Mouse (Mus musculus) ES-Bruce4 (cell line): ENCODE measurements around the gene Icam5. TPM values are rescaled to one million over a fixed set of nuclear protein-coding genes. Genes with fewer than 3 reads are reported as not detected.

Experiments
- H3K27ac ChIP-seq: 2 replicates; pipeline ENCODE4 v1.5.1; 2012; ENCODE audit warnings: low read length, inconsistent platforms; ENCODE audit not compliant: insufficient read depth
- H3K27me3 ChIP-seq: 2 replicates; pipeline ENCODE4 v1.6.1; 2012; ENCODE audit warnings: mild to moderate bottlenecking, low read length, inconsistent platforms; ENCODE audit not compliant: control insufficient read depth, poor library complexity, insufficient read depth, severe bottlenecking
- H3K36me3 ChIP-seq: 2 replicates; pipeline ENCODE4 v1.6.1; 2012; ENCODE audit warnings: inconsistent platforms, mild to moderate bottlenecking, low read length, moderate library complexity; ENCODE audit not compliant: control insufficient read depth, poor library complexity, insufficient read depth, severe bottlenecking
- H3K4me1 ChIP-seq: one replicate; pipeline ENCODE4 v1.8.1; 2011; ENCODE audit warnings: low read length; ENCODE audit not compliant: control insufficient read depth, insufficient read depth
- H3K4me3 ChIP-seq: 2 replicates; pipeline ENCODE4 v1.5.1; 2011; ENCODE audit warnings: low read depth, mild to moderate bottlenecking, low read length
- H3K9ac ChIP-seq: 2 replicates; pipeline ENCODE4 v1.6.1; 2012; ENCODE audit warnings: low read depth, mild to moderate bottlenecking, inconsistent platforms; ENCODE audit not compliant: poor library complexity, severe bottlenecking
- H3K9me3 ChIP-seq: replicated peaks from 2 replicates; pipeline ENCODE4 v1.6.1; 2012; ENCODE audit warnings: mild to moderate bottlenecking, low read length, inconsistent platforms; ENCODE audit not compliant: control insufficient read depth, poor library complexity, insufficient read depth, severe bottlenecking
- CTCF ChIP-seq: IDR thresholded peaks from one replicate; pipeline ENCODE4 v1.8.1; 2011; ENCODE audit warnings: low read depth, low read length
- EP300 ChIP-seq: IDR thresholded peaks from 2 replicates; pipeline ENCODE4 v1.6.1; 2011; ENCODE audit warnings: low read depth, low read length; ENCODE audit not compliant: insufficient read depth
- POLR2A ChIP-seq: IDR thresholded peaks from one replicate; pipeline ENCODE4 v1.8.1; 2011; ENCODE audit warnings: low read length; ENCODE audit not compliant: insufficient read depth
- polyA plus RNA-seq: library from polyadenylated mRNA; stranded (reverse); fragments of >200 nt; gene quantifications from 2 replicates; pipeline ENCODE4 v1.2.4, GENCODE M21; 2011; ENCODE audit warnings: low read depth; ENCODE audit not compliant: missing spikeins, insufficient read depth, insufficient read length

Icam5 gene
- polyA plus RNA-seq, 1 experiment, result 0.94 TPM

DNA sequence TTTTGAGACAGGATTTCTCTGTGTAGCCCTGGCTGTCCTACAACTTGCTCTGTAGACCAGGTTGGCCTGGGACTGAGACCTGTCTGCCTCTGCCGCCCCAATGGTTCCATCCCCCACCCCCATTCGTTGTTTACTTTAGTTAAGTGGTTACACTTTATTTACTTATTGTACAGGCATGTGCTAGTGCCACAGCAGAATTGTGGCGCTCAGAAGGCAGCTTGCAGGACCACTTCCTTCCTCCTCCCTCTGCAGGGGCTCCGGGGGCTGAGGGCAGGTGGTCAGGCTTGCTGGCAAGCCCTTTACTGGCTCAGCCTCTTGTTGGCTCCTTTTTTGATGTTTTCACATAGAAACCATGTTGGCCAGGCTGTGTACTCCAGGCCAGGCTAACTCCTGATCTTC is 14.7 kb upstream of the Icam5 start:
- H3K4me1 ChIP-seq, result peaks cover 3% of the 10 kb centered on the region
- TF ChIP-seq CTCF, result no peak
- no peak for TF ChIP-seq EP300
- no peak for TF ChIP-seq POLR2A
- peak overlapping the region; percentile 83 for H3K4me3 ChIP-seq
- H3K9ac ChIP-seq, result peak overlapping the region; percentile 31; the same call in 1 of the 2 replicates
- H3K27me3 ChIP-seq, result no peaks in the 10 kb centered on the region
- H3K36me3 ChIP-seq, result peaks cover 16% of the 10 kb centered on the region
- H3K9me3 ChIP-seq, result no peaks in the 10 kb centered on the region
- no peak overlapping the region for H3K27ac ChIP-seq

DNA sequence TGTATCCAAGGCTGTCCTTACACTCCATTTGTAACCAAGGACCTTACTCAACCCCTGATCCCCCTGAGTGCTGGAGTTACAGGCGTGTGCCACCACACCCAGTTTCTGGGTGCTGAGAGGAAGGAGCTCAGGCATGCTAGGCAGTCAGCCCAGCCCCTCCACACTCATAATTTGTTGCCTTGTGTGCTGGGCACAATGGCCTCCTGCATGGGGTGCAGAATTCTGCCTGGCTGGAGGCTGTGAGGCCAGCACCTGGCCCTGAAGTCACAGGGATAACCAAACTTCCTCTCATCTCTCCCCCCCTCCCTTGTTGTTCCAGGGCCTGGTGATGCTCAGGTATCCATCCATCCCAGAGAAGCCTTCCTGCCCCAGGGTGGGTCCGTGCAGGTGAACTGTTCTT is 13.3 kb upstream of the Icam5 start:
- Histone ChIP-seq H3K27me3 (no peaks in the 10 kb centered on the region), H3K36me3 (peaks cover 16% of the 10 kb centered on the region), H3K27ac (no peak overlapping the region)

DNA sequence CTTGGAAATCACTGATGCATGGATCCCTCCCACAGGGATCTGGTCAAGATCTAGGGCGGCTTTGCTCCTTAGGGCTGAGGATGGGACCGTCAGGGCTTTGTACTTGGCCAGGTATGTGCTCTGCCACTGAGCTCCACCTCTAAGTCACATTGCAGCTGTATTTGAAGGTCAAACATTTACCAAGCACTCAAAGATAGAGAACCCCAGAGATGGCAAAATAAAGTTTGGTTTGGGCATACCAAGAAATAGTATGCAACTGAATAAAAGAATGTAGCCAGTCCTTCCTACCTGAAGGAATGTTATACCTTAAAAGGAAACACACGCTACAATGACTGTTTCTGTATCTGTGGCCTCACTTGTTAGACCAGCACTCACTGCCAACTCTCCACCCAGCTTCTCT is 10.5 kb upstream of the Icam5 start:
- Histone ChIP-seq H3K9ac (no peak overlapping the region), H3K27me3 (no peaks in the 10 kb centered on the region), H3K27ac (no peak overlapping the region), H3K4me3 (no peak overlapping the region), H3K36me3 (peaks cover 19% of the 10 kb centered on the region), H3K9me3 (no peaks in the 10 kb centered on the region), H3K4me1 (peaks cover 6% of the 10 kb centered on the region)
- TF ChIP-seq CTCF, result no peak
- TF ChIP-seq EP300, result no peak
- TF ChIP-seq POLR2A, result no peak

More for the DNA sequence above, 13.3 kb upstream of the Icam5 start:
- Histone ChIP-seq H3K9ac (no peak overlapping the region), H3K4me1 (peaks cover 3% of the 10 kb centered on the region), H3K4me3 (no peak overlapping the region), H3K9me3 (no peaks in the 10 kb centered on the region)
- TF ChIP-seq EP300 (no peak), CTCF (no peak), POLR2A (no peak)

DNA sequence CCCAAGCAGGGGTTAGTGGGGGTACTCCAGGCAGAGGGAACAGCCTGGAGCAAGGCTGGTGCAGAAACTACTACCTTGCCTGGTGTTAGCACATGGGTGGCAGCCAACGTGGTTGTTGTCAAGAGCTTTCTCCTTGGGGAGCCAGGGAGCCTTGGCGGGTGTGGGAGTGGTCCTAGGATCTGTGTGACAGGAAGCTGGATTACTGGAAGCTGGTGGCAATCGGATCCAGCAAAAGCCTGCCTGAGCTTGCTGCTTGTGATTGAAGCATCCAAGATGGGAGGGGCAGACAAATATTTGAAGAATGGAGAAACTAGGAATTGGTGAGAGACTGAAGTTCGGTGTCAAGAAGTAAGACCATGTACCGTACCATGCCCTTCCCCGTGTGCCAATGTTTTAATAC is 9.6 kb upstream of the Icam5 start:
- no peak overlapping the region for H3K9ac ChIP-seq
- no peak overlapping the region for H3K4me3 ChIP-seq
- peaks cover 19% of the 10 kb centered on the region for H3K36me3 ChIP-seq
- TF ChIP-seq POLR2A, result no peak
- no peak for TF ChIP-seq CTCF
- H3K27ac ChIP-seq, result no peak overlapping the region
- no peaks in the 10 kb centered on the region for H3K9me3 ChIP-seq
- peaks cover 9% of the 10 kb centered on the region for H3K4me1 ChIP-seq
- no peaks in the 10 kb centered on the region for H3K27me3 ChIP-seq

DNA sequence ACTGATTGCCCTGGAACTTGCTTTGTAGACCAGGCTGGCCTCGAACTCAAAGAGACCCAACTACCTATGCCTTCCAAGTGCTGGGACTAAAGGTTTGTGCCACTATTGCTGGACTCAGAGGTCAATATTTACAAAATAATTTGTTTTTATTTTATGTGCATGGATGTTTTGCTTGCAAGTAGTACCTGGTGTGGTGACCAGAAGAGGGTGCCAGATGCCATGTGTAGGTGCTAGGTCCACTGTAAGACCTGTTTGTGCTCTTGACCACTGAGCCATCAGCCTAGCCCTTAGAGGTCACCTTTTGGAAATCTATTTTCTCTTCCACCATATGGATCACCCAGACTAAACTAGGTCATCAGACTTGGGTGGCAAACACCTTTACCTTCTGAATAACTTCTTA is 9.1 kb upstream of the Icam5 start:
- H3K36me3 ChIP-seq, result peaks cover 19% of the 10 kb centered on the region
- no peak for TF ChIP-seq CTCF
- TF ChIP-seq EP300, result no peak
- TF ChIP-seq POLR2A, result no peak
- H3K9me3 ChIP-seq, result no peaks in the 10 kb centered on the region
- no peaks in the 10 kb centered on the region for H3K27me3 ChIP-seq
- no peak overlapping the region for H3K4me3 ChIP-seq
- no peak overlapping the region for H3K27ac ChIP-seq
- peaks cover 9% of the 10 kb centered on the region for H3K4me1 ChIP-seq
- H3K9ac ChIP-seq, result no peak overlapping the region

DNA sequence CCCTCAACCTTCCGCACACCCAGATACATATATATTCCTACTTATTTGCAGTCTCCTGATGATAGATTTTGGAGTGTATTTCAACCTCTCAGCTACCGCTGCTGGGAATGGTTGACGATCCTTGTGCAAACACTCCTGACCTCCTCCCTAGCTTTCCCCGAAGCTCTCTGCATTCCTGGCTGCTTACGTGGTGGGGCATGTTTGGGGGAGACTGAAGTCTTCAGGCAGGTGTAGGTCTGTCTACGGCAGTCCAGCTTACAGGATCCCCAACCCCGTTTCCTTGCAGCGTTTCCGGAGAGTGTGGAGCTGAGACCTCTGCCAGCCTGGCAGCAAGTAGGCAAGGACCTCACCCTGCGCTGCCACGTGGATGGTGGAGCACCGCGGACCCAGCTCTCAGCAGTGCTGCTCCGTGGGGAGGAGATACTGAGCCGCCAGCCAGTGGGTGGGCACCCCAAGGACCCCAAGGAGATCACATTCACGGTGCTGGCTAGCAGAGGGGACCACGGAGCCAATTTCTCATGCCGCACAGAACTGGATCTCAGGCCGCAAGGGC is 6.5 kb upstream of the Icam5 start:
- TF ChIP-seq EP300, result no peak
- TF ChIP-seq POLR2A, result no peak
- no peak for TF ChIP-seq CTCF
- no peak overlapping the region for H3K4me3 ChIP-seq
- no peaks in the 10 kb centered on the region for H3K27me3 ChIP-seq
- H3K9ac ChIP-seq, result no peak overlapping the region
- H3K36me3 ChIP-seq, result peaks cover 9% of the 10 kb centered on the region
- no peaks in the 10 kb centered on the region for H3K9me3 ChIP-seq
- H3K27ac ChIP-seq, result no peak overlapping the region
- H3K4me1 ChIP-seq, result peaks cover 9% of the 10 kb centered on the region
